Mouse (Mus musculus) E14TG2a.4 (cell line): Measurements from ENCODE around the gene Flrt1.

Experiments used
- CTCF ChIP-seq: conservative IDR thresholded peaks from 2 replicates; pipeline ENCODE4 v1.5.1; 2014; ENCODE audit warnings: low read length
- NANOG ChIP-seq: IDR thresholded peaks from 2 replicates; pipeline ENCODE4 v1.6.1; 2014; ENCODE audit warnings: borderline replicate concordance, low read length, mixed read lengths
- POU5F1 ChIP-seq: IDR thresholded peaks from 2 replicates; pipeline ENCODE4 v1.6.1; 2014; ENCODE audit warnings: low read length, borderline replicate concordance

- TF ChIP-seq CTCF (no peak), POU5F1 (no peak), NANOG (no peak)
These were observed 49.1 kb downstream of the Flrt1 start, which contains the start of gene Macrod1 for GRCm38 (mm10) chr19:7056248-7057087.
